Mouse (Mus musculus): ENCODE results near the gene Pex5. TPM values are rescaled to one million over a fixed set of nuclear protein-coding genes. Genes with fewer than 3 reads are reported as not detected.

The Pex5 gene
- polyA plus RNA-seq, 1 experiment from 2014 or later, result 54.4 TPM

DNA sequence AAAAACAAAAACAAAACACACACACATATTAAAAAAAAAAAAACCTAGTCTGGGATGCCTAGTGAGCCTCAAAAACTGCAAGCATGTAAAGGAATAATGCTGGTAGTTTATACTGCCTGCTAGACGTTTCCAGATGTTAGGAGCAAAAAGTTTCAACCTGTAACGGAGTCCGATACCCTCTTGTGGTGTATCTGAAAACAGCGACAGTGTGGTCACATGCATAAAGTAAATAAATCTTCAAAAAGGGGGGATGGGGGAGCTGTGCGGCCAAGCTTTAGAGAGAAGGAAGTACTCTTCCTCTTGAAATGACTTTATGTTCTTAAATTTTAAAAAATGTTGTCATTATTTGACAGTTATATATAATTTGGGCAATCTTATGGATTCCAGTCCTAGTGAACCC lies 34.7 kb downstream of the Pex5 start:
- no peak for ATAC-seq (ENCODE audit: insufficient read depth, low FRiP score, low TSS enrichment)
- H3K27me3 ChIP-seq (ENCODE audit: control insufficient read depth, insufficient read depth, low read length), result no peaks in the 10 kb centered on the region
- H3K9me3 ChIP-seq (ENCODE audit: control insufficient read depth, low read length), result no peaks in the 10 kb centered on the region
- 64% methylated on average over 5 of the region's 5 CpGs for WGBS
- no peaks in the 10 kb centered on the region for H3K36me3 ChIP-seq (ENCODE audit: control insufficient read depth, insufficient read depth, low read length)
- no peak overlapping the region for H3K4me2 ChIP-seq (ENCODE audit: low read depth)
- H3K9ac ChIP-seq (ENCODE audit: low read length), result no peak overlapping the region
- H3K4me3 ChIP-seq (ENCODE audit: low read depth, low read length), result no peak overlapping the region
- DNase-seq (ENCODE audit: low spot score), result no peak
- no peak overlapping the region for H3K27ac ChIP-seq (ENCODE audit: low read depth, low read length)
- no peaks in the 10 kb centered on the region for H3K4me1 ChIP-seq (ENCODE audit: control insufficient read depth, insufficient read depth, low read length)

DNA sequence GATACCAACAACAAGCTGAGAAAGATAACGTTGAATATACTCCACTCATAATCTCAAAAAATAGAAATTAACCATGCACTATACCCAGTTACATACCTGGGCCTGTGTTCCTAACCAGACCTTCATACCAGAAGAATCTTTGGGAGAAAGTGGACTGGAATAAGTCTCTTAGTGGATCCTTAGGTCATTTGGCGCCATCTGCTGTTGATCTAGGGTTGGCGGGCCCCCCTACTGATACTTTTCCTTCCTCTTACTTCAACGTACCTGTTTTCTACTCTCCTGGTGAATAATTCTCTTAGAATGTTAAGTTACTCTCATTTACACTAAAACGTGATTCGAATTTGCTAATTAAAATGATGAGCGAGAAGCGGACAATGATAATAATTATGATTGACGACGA lies 35.5 kb downstream of the Pex5 start:
- Histone ChIP-seq H3K36me3 (ENCODE audit: control insufficient read depth, insufficient read depth, low read length) (no peaks in the 10 kb centered on the region), H3K9ac (ENCODE audit: low read length) (no peak overlapping the region), H3K4me3 (ENCODE audit: low read depth, low read length) (no peak overlapping the region), H3K27ac (ENCODE audit: low read depth, low read length) (no peak overlapping the region), H3K4me2 (ENCODE audit: low read depth) (no peak overlapping the region), H3K4me1 (ENCODE audit: control insufficient read depth, insufficient read depth, low read length) (no peaks in the 10 kb centered on the region), H3K27me3 (ENCODE audit: control insufficient read depth, insufficient read depth, low read length) (no peaks in the 10 kb centered on the region), H3K9me3 (ENCODE audit: control insufficient read depth, low read length) (no peaks in the 10 kb centered on the region)
- 33% methylated on average over 10 of the region's 10 CpGs for WGBS
- peak; percentile 47 for DNase-seq (ENCODE audit: low spot score)
- ATAC-seq (ENCODE audit: insufficient read depth, low FRiP score, low TSS enrichment), result no peak

DNA sequence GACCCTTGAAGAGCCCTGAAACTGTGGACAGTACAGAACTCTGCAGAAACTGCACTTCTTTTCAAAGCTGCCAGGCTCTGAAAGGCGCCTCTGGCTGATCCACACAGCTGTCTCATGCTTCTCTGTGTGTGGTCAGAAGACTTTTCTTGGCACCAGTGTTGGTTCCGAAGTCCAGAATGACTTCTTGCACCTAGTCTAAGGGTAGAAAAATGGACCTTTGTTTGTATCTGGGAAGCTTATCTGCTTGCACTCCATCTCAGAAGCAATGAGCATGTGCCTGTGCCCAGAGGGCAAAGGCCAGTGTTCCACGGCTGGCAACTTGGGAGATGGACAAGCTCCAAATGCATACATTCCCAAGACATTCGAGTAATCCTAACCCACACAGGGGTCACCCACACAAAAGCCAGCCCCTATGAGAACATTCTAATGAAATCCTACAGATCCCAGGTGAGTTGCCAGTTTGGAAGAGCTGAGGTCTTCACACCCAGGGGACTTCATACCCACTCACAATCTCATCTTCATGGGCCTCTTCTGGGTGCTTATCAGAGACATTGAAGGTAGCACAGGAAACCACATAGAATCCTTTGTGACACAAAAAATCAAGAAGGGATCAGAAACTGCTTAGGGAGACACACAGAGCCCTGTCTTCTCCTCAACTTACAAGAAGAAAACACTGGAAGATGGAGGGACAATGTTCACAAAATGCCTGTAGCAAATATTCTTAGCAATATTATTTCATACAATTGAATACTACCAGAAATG lies 37.2 kb downstream of the Pex5 start:
- Histone ChIP-seq H3K27me3 (ENCODE audit: control insufficient read depth, insufficient read depth, low read length) (no peaks in the 10 kb centered on the region), H3K27ac (ENCODE audit: low read depth, low read length) (no peak overlapping the region), H3K4me3 (ENCODE audit: low read depth, low read length) (no peak overlapping the region), H3K4me1 (ENCODE audit: control insufficient read depth, insufficient read depth, low read length) (no peaks in the 10 kb centered on the region), H3K9me3 (ENCODE audit: control insufficient read depth, low read length) (no peaks in the 10 kb centered on the region), H3K4me2 (ENCODE audit: low read depth) (no peak overlapping the region), H3K9ac (ENCODE audit: low read length) (no peak overlapping the region), H3K36me3 (ENCODE audit: control insufficient read depth, insufficient read depth, low read length) (no peaks in the 10 kb centered on the region)
- no peak for ATAC-seq (ENCODE audit: insufficient read depth, low FRiP score, low TSS enrichment)
- DNase-seq (ENCODE audit: low spot score), result no peak
- WGBS, result 78% methylated on average over 4 of the region's 4 CpGs

DNA sequence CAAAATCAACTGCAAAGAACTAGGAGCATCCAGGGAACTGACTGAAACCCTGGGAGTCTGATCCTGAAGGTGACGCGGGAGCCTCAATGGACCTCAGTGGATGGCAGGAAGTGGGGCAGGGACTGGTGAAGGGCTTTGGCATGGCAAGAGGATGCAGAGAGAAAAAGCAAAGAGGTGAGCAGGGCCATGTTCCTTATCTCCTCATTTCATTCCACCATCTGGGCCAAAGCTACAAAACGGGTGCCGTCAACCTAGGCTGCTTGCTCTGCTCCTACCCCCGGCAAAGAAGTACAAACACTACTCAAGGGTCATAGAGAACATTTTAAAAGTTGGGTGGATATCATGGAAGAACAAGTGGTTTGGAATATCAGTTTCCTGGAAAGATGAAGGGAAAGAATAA lies 38.6 kb downstream of the Pex5 start:
- no peaks in the 10 kb centered on the region for H3K4me1 ChIP-seq (ENCODE audit: control insufficient read depth, insufficient read depth, low read length)
- no peak overlapping the region for H3K27ac ChIP-seq (ENCODE audit: low read depth, low read length)
- H3K4me3 ChIP-seq (ENCODE audit: low read depth, low read length), result no peak overlapping the region
- no peak overlapping the region for H3K9ac ChIP-seq (ENCODE audit: low read length)
- no peaks in the 10 kb centered on the region for H3K27me3 ChIP-seq (ENCODE audit: control insufficient read depth, insufficient read depth, low read length)
- H3K36me3 ChIP-seq (ENCODE audit: control insufficient read depth, insufficient read depth, low read length), result no peaks in the 10 kb centered on the region
- WGBS, result 92% methylated on average over 5 of the region's 5 CpGs
- ATAC-seq (ENCODE audit: insufficient read depth, low FRiP score, low TSS enrichment) (no peak), DNase-seq (ENCODE audit: low spot score) (no peak)
- H3K4me2 ChIP-seq (ENCODE audit: low read depth), result no peak overlapping the region
- H3K9me3 ChIP-seq (ENCODE audit: control insufficient read depth, low read length), result no peaks in the 10 kb centered on the region

DNA sequence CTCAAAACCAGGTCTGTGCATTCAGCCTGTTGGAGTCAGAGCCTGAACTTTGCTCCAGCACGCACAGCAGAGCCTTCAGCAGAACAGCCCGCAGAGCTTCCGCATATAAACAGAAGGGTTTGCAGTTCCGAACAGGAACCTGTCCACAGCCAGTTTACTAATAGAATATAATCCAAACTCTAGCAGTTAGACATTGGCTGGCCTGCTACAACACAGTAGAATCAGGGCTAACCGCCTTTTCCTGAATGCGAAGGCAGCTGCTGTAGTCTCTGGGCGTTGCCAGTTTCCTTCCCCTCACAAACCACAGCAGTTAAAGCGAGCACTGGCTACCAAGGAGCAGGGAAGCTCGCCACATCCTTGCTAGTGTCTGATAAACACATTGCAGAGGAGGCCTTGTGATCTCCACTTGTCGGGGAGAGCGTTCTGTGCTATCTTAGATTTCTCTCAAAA lies 39.4 kb downstream of the Pex5 start:
- Histone ChIP-seq H3K36me3 (ENCODE audit: control insufficient read depth, insufficient read depth, low read length) (no peaks in the 10 kb centered on the region), H3K4me3 (ENCODE audit: low read depth, low read length) (no peak overlapping the region), H3K9ac (ENCODE audit: low read length) (no peak overlapping the region), H3K27ac (ENCODE audit: low read depth, low read length) (no peak overlapping the region), H3K4me2 (ENCODE audit: low read depth) (no peak overlapping the region), H3K9me3 (ENCODE audit: control insufficient read depth, low read length) (no peaks in the 10 kb centered on the region), H3K27me3 (ENCODE audit: control insufficient read depth, insufficient read depth, low read length) (no peaks in the 10 kb centered on the region), H3K4me1 (ENCODE audit: control insufficient read depth, insufficient read depth, low read length) (no peaks in the 10 kb centered on the region)
- WGBS, result 88% methylated on average over 11 of the region's 11 CpGs
- no peak for DNase-seq (ENCODE audit: low spot score)
- ATAC-seq (ENCODE audit: insufficient read depth, low FRiP score, low TSS enrichment), result no peak

DNA sequence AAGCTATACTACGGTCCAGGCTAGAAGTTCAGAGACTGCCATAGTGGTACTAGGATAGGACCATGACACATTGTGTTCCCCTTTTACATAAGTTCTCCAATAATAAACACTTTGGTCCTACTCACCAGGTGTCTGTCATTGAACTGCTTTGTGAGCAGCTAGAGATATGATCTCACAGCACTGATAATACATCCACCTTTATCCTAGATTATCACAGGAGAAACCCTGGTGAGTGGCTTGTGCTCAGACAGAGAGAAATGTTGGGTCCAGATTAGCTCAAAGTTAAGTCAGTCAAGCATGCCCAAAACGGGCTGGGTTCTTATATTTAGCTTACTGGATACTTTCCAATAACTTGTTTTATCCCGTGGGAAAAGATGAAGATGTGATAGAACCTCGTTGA lies 40.2 kb downstream of the Pex5 start:
- ATAC-seq (ENCODE audit: insufficient read depth, low FRiP score, low TSS enrichment) (no peak), DNase-seq (ENCODE audit: low spot score) (no peak)
- Histone ChIP-seq H3K9ac (ENCODE audit: low read length) (no peak overlapping the region), H3K4me3 (ENCODE audit: low read depth, low read length) (no peak overlapping the region), H3K4me2 (ENCODE audit: low read depth) (no peak overlapping the region), H3K27me3 (ENCODE audit: control insufficient read depth, insufficient read depth, low read length) (no peaks in the 10 kb centered on the region), H3K9me3 (ENCODE audit: control insufficient read depth, low read length) (no peaks in the 10 kb centered on the region), H3K36me3 (ENCODE audit: control insufficient read depth, insufficient read depth, low read length) (no peaks in the 10 kb centered on the region), H3K27ac (ENCODE audit: low read depth, low read length) (no peak overlapping the region), H3K4me1 (ENCODE audit: control insufficient read depth, insufficient read depth, low read length) (no peaks in the 10 kb centered on the region)
- WGBS, result 82% methylated on average over 4 of the region's 4 CpGs

DNA sequence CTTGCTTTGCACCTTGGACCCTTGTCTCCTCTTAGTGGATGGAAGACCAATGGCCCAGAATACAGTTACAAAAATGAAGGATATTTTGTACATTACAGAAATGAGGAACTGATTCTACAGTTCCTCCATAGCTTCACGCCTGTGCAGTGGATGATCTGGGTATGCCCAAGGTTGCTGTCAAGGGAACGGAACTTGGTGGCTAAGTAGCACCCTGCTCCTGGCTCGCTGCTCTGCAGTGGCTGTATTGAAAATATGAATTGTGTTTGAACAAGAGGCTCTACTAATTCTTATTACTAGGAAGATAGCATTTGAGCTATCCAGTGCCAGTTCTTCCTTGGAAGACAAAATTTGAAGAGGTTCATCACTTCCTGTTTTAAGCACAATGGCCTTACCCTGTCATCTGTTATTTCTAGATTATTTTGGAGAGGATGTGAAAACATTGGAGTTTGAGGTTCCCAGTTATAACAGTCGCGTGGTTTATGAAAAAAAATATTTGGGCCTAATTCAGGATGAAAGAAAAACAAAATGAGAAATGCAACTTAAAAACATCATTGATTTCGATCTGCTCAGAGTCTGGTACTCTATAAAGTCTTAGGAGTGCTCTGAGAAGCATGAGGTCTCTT lies 41.2 kb downstream of the Pex5 start:
- DNase-seq (ENCODE audit: low spot score) (no peak), ATAC-seq (ENCODE audit: insufficient read depth, low FRiP score, low TSS enrichment) (no peak)
- Histone ChIP-seq H3K36me3 (ENCODE audit: control insufficient read depth, insufficient read depth, low read length) (no peaks in the 10 kb centered on the region), H3K9me3 (ENCODE audit: control insufficient read depth, low read length) (no peaks in the 10 kb centered on the region), H3K27ac (ENCODE audit: low read depth, low read length) (no peak overlapping the region), H3K4me1 (ENCODE audit: control insufficient read depth, insufficient read depth, low read length) (no peaks in the 10 kb centered on the region), H3K4me3 (ENCODE audit: low read depth, low read length) (no peak overlapping the region), H3K27me3 (ENCODE audit: control insufficient read depth, insufficient read depth, low read length) (no peaks in the 10 kb centered on the region), H3K4me2 (ENCODE audit: low read depth) (no peak overlapping the region), H3K9ac (ENCODE audit: low read length) (no peak overlapping the region)
- 87% methylated on average over 6 of the region's 6 CpGs for WGBS

DNA sequence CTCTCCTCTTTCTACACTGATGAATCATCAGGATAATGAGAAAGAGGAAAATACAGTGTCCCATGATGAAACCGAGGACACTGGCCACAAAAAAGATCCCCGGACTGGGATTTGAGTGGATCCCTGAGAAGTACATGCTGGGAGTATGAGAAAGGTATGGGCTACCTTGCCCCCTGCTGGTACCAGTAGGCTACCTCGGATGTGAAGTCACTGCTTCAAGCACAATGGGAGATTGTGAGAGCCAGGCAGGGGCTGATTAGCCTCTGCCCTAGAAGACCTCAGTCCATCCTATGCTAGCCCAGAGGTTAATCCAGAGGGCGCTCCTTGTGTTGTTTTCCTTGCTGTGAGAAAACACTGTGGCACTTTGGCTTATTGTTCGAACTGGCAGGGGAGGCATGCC lies 50.5 kb downstream of the Pex5 start:
- WGBS, result 68% methylated on average over 5 of the region's 5 CpGs
- no peak for ATAC-seq (ENCODE audit: insufficient read depth, low FRiP score, low TSS enrichment)

DNA sequence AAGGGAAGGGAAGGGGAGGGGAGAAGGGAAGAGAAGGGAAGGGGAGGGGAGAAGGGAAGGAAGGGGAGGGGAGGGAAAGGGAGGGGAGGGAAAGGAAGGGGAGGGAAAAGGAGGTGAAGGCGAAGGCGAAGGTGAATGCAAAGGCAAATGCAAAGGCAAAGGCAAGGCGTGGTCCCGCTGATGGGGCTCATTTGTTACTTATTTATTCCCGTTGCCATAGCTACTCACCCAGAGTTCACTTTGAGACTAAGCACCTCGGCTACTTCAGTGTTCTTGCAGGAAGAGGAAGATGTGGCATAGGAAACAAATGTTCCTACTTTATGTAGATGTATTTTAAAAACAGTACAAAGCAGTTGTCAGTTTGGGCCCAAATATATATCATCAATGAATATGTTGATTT lies 54.3 kb downstream of the Pex5 start:
- Histone ChIP-seq H3K27ac (ENCODE audit: low read depth, low read length) (no peak overlapping the region), H3K9me3 (ENCODE audit: control insufficient read depth, low read length) (no peaks in the 10 kb centered on the region), H3K9ac (ENCODE audit: low read length) (no peak overlapping the region), H3K4me1 (ENCODE audit: control insufficient read depth, insufficient read depth, low read length) (no peaks in the 10 kb centered on the region), H3K27me3 (ENCODE audit: control insufficient read depth, insufficient read depth, low read length) (no peaks in the 10 kb centered on the region), H3K4me2 (ENCODE audit: low read depth) (no peak overlapping the region), H3K4me3 (ENCODE audit: low read depth, low read length) (no peak overlapping the region), H3K36me3 (ENCODE audit: control insufficient read depth, insufficient read depth, low read length) (no peaks in the 10 kb centered on the region)
- 53% methylated on average over 6 of the region's 6 CpGs for WGBS
- ATAC-seq (ENCODE audit: insufficient read depth, low FRiP score, low TSS enrichment) (no peak), DNase-seq (ENCODE audit: low spot score) (no peak)

More for the DNA sequence above, 50.5 kb downstream of the Pex5 start:
- H3K27me3 ChIP-seq (ENCODE audit: control insufficient read depth, insufficient read depth, low read length), result no peaks in the 10 kb centered on the region
- H3K9me3 ChIP-seq (ENCODE audit: control insufficient read depth, low read length), result no peaks in the 10 kb centered on the region
- H3K4me3 ChIP-seq (ENCODE audit: low read depth, low read length), result no peak overlapping the region
- no peaks in the 10 kb centered on the region for H3K4me1 ChIP-seq (ENCODE audit: control insufficient read depth, insufficient read depth, low read length)
- no peak overlapping the region for H3K27ac ChIP-seq (ENCODE audit: low read depth, low read length)
- DNase-seq (ENCODE audit: low spot score), result no peak
- H3K36me3 ChIP-seq (ENCODE audit: control insufficient read depth, insufficient read depth, low read length), result no peaks in the 10 kb centered on the region
- no peak overlapping the region for H3K9ac ChIP-seq (ENCODE audit: low read length)
- H3K4me2 ChIP-seq (ENCODE audit: low read depth), result no peak overlapping the region

Measured in neural tube, embryonic 11.5 days (tissue).